ENCODE assay signal across 8 mouse cellular contexts in the genomic region with DNA sequence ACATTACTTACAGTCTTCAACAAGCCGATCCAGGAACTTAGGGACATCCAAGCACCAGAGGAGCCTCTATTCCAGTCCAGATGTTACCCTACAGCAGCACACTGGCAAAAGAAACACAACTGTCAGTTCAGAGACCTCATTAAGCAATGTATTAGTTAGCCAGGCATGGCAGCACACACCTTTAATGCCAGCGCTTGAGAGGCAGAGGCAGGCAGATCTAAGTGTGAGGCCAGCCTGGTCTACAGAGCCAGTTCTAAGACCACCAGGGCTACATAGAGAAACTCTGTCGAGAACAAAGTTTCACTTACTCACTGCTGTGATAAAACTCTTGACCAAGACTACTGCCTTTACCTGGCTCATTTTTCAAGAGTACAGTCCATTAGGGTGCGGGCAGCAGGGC. TPM values are rescaled to one million over a fixed set of nuclear protein-coding genes. Genes with fewer than 3 reads are reported as not detected.
DNase-seq lines count a peak whose midpoint lies in the region; ATAC-seq lines count a peak whose summit lies in the region.

A gene (minus strand): TSS at position 101 of the 400 bp plus-strand sequence.

- H3K36me3 ChIP-seq in heart, embryonic 11.5 days (ENCODE audit: control insufficient read depth, insufficient read depth, low read length): no peaks in the 10 kb centered on the region

- ATAC-seq in heart, embryonic 11.5 days (replicated peaks; ENCODE audit: insufficient number of reproducible peaks, low FRiP score, low TSS enrichment): no peak

- H3K9ac ChIP-seq in heart, embryonic 11.5 days (ENCODE audit: low read depth, low read length): no peak within 1 kb of the TSS

- DNase-seq in adrenal gland, adult 18-20 months (ENCODE audit: low spot score in 2 of 2): no peak
- no peak for DNase-seq in adrenal gland, adult (ENCODE audit: inconsistent age in 2 of 2, low spot score in 1 of 2)
- no peak for DNase-seq in left cerebral cortex, postnatal 14 days (ENCODE audit: low spot score in 2 of 2)
- DNase-seq in thymus, postnatal 10 days (ENCODE audit: low spot score in 2 of 2): no peak
- no peak for DNase-seq in right cerebral cortex, adult 18-20 months
- no peak for DNase-seq in thymus, postnatal 4 days

- 94% methylated on average over 4 of the region's 4 CpGs for WGBS in heart, embryonic 11.5 days (ENCODE audit: insufficient replicate concordance)

- no peak within 1 kb of the TSS for H3K4me2 ChIP-seq in heart, embryonic 11.5 days

- H3K4me1 ChIP-seq in brown adipose tissue, adult 24 weeks (ENCODE audit: control insufficient read depth, insufficient read depth, insufficient read length, low read length): peaks cover 11% of the 10 kb centered on the region
- H3K4me1 ChIP-seq in heart, embryonic 11.5 days (ENCODE audit: control insufficient read depth, insufficient read depth, low read length): no peaks in the 10 kb centered on the region; the same call in 1 of the 2 replicates

- no peak within 1 kb of the TSS for H3K27ac ChIP-seq in brown adipose tissue, adult 24 weeks (replicated peaks; ENCODE audit: low read depth, low read length)
- H3K27ac ChIP-seq in heart, embryonic 11.5 days (ENCODE audit: low read depth, low read length): no peak within 1 kb of the TSS

- no peaks in the 10 kb centered on the region for H3K27me3 ChIP-seq in heart, embryonic 11.5 days (ENCODE audit: control insufficient read depth, insufficient read depth, low read length)

- no peaks in the 10 kb centered on the region for H3K9me3 ChIP-seq in heart, embryonic 11.5 days (replicated peaks; ENCODE audit: control insufficient read depth, low read length)

- intact Hi-C loops in left cerebral cortex, postnatal 14 days (cut with DNase I): no loop called here

- H3K4me3 ChIP-seq in brown adipose tissue, adult 24 weeks (ENCODE audit: insufficient read depth, low read depth, low read length): no peak within 1 kb of the TSS
- no peak within 1 kb of the TSS for H3K4me3 ChIP-seq in heart, embryonic 11.5 days (ENCODE audit: low read depth, low read length)

RNA-seq across cellular contexts. Expression of the gene that starts here (rescaled TPM):
- total RNA-seq in adrenal gland, adult 18-20 months (2021): 10 to 100 TPM; 24.6 to 27.5 TPM
- polyA plus RNA-seq in brown adipose tissue, adult 24 weeks (2012; ENCODE audit: insufficient read depth, insufficient read length, missing spikeins): 12.0 and 16.7 TPM in 2 replicates
- polyA plus RNA-seq in heart, embryonic 11.5 days (2014; fragmentation: Nextera tagmentation; extraction: Ambion mirVana): 32.7 and 43.8 TPM in 2 replicates
- total RNA-seq in left cerebral cortex, postnatal 14 days (2021): 100 to 1,000 TPM; 119 to 122 TPM

Comparison
In these comparisons a context has a peak if more than half of its experiments do, and no peak if none do; other contexts are left out.
1. RNA of the gene that starts here (total RNA-seq): 119 to 122 TPM in left cerebral cortex, postnatal 14 days; 24.6 to 27.5 TPM in adrenal gland, adult 18-20 months; every median in the first group is over 4 times any median in the second.